Mouse (Mus musculus) effector memory CD4-positive, alpha-beta T cell, adult 7 months (primary cell): ENCODE measurements around the gene Zfp668. TPM values are rescaled to one million over a fixed set of nuclear protein-coding genes. Genes with fewer than 3 reads are reported as not detected.

Experiments used
- polyA plus RNA-seq: library from polyadenylated mRNA; unstranded; fragments of 100-300 nt; shearing (Covaris generic); gene quantifications from one replicate; pipeline ENCODE4 v1.2.1, GENCODE M21; 2017

The Zfp668 gene
- 8.3 TPM for polyA plus RNA-seq

GRCm38 (mm10) chr7:127876467-127877348 is at the start of gene Zfp668:
TSS of gene Zfp668 (minus strand) at chr7:127876828.

GRCm38 (mm10) chr7:127912190-127912871 is 35.7 kb upstream of the Zfp668 start, which contains the start of gene Kat8:
TSS of gene Kat8 (plus strand) at chr7:127912516.

GRCm38 (mm10) chr7:127903971-127904796 is 27.6 kb upstream of the Zfp668 start, which contains the start of gene Bckdk:
TSS of gene Bckdk (plus strand) at chr7:127904082.

GRCm38 (mm10) chr7:127895442-127895841 is 18.8 kb upstream of the Zfp668 start, which contains the start of the genes Gm21974 and Vkorc1:
TSS of gene Gm21974 (minus strand) at chr7:127895454.
TSS of gene Vkorc1 (minus strand) at chr7:127895617.

DNA sequence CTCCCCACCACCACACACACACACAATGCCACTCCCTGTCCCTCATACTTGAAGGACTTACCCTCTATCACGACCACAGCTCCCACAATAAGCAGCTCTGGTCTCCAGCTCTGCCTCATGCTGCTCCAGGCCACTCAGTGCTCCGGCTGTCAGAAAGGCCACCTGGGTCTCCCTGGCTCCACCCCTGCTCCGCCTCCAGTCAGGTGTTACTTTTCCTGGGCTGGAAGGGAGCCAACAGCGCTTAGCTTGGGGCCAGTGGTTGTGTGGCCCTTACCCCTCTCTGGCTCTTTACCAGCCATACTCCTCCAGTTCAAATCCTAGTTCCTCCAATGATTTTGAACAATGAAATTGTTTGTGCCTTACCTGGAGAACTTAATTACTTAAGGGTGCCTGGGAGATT is 14.2 kb upstream of the Zfp668 start, which contains the start of gene Prss53:
Gene Prss53, minus strand, starts transcription at position 173 of the 400 bp plus-strand sequence.

GRCm38 (mm10) chr7:127876041-127876466 is 574 bp downstream of the Zfp668 start, which contains the start of gene Zfp646:
TSS of gene Zfp646 (plus strand) at chr7:127876221.

GRCm38 (mm10) chr7:127824176-127824871 is 52.3 kb downstream of the Zfp668 start, which contains the start of the genes Stx4a and Stx1b:
TSS of gene Stx4a (plus strand) at chr7:127824294.
TSS of gene Stx1b (minus strand) at chr7:127824549.

Other genes starting within 250 kb of the Zfp668 start
- gene Bcl7c, start 167.9 kb downstream of the Zfp668 start, polyA plus RNA-seq: 49.0 TPM
- gene Ctf1, start 164.1 kb downstream of the Zfp668 start, polyA plus RNA-seq: not detected
- not detected for gene Ctf2, start 144.7 kb downstream of the Zfp668 start, polyA plus RNA-seq
- gene Fbxl19, start 132.3 kb downstream of the Zfp668 start, polyA plus RNA-seq: 0.77 TPM
- gene Orai3, start 107.0 kb downstream of the Zfp668 start, polyA plus RNA-seq: 12.5 TPM
- 5.9 TPM for gene Setd1a, start 100.2 kb downstream of the Zfp668 start, polyA plus RNA-seq
- not detected for gene Gm49388, start 91.2 kb downstream of the Zfp668 start, polyA plus RNA-seq
- gene Hsd3b7, start 76.2 kb downstream of the Zfp668 start, polyA plus RNA-seq: not detected
- 95.9 TPM for gene Stx4a, start 52.5 kb downstream of the Zfp668 start, polyA plus RNA-seq
- gene Stx1b, start 52.3 kb downstream of the Zfp668 start, polyA plus RNA-seq: 0.51 TPM
- gene Zfp646, start 607 bp downstream of the Zfp668 start, polyA plus RNA-seq: 23.9 TPM
- 0.23 TPM for gene Prss53, start 14.1 kb upstream of the Zfp668 start, polyA plus RNA-seq
- gene Gm21974, start 18.6 kb upstream of the Zfp668 start, polyA plus RNA-seq: not detected
- 48.9 TPM for gene Vkorc1, start 18.8 kb upstream of the Zfp668 start, polyA plus RNA-seq
- gene Bckdk, start 27.3 kb upstream of the Zfp668 start, polyA plus RNA-seq: 39.1 TPM
- gene Kat8, start 35.7 kb upstream of the Zfp668 start, polyA plus RNA-seq: 30.1 TPM
- gene Prss8, start 53.3 kb upstream of the Zfp668 start, polyA plus RNA-seq: 0.33 TPM
- 1.1 TPM for gene Prss36, start 69.9 kb upstream of the Zfp668 start, polyA plus RNA-seq
- 170 TPM for gene Fus, start 90.6 kb upstream of the Zfp668 start, polyA plus RNA-seq
- gene Pycard, start 117.0 kb upstream of the Zfp668 start, polyA plus RNA-seq: 98.6 TPM
- not detected for gene Trim72, start 127.1 kb upstream of the Zfp668 start, polyA plus RNA-seq
- 0.99 TPM for gene Itgam, start 185.8 kb upstream of the Zfp668 start, polyA plus RNA-seq
- not detected for gene Gm49368, start 185.9 kb upstream of the Zfp668 start, polyA plus RNA-seq